In genomic region chr15:78715856-78716255, GRCm38 (mm10) we compare ENCODE assay signal across 24 mouse cellular contexts. TPM values are rescaled to one million over a fixed set of nuclear protein-coding genes. Genes with fewer than 3 reads are reported as not detected.
DNase-seq lines count a peak whose midpoint lies in the region; ATAC-seq and TF ChIP-seq lines count a peak whose summit lies in the region.
"Had no signal": no experiment of that assay in that cellular context is flagged by ENCODE, and none has a peak within 500 bp of the region (broad histone marks: within the 10 kb centered on the region; RNA-seq: fewer than 3 reads in every experiment).

No protein-coding gene starts in this region.

- H3K4me3 ChIP-seq in layer of hippocampus, adult 2 months, result peak overlapping the region; percentile 74
- peak overlapping the region; percentile 70 for H3K4me3 ChIP-seq in hindbrain, embryonic 16.5 days (ENCODE audit: low read length)
- 0 out of 2 replicates have a peak overlapping the region, but pooled peaks have one; percentile 78 for H3K4me3 ChIP-seq in midbrain, embryonic 15.5 days
- H3K4me3 ChIP-seq in lung, adult 2 months (replicated peaks; ENCODE audit: extremely low read depth, low read depth, low read length), result no peak overlapping the region
- H3K4me3 ChIP-seq: embryonic facial prominence, embryonic 12.5 days; erythroblast, embryonic 14.5 days; limb, embryonic 13.5 days; neural tube, embryonic 12.5 days; stomach, embryonic 15.5 days had no signal

- H3K27me3 ChIP-seq in hindbrain, embryonic 16.5 days (replicated peaks; ENCODE audit: control insufficient read depth, insufficient read depth, low read length), result no peaks in the 10 kb centered on the region; the same call in 1 of the 2 replicates
- H3K27me3 ChIP-seq in midbrain, embryonic 15.5 days (replicated peaks), result peaks cover 14% of the 10 kb centered on the region

- peak; percentile 39 for TF ChIP-seq CTCF in layer of hippocampus, adult 2 months (conservative IDR thresholded peaks at IDR 0.05)
- TF ChIP-seq CTCF in lung, adult 2 months (IDR thresholded peaks at IDR 0.05; ENCODE audit: insufficient read depth, low read length), result no peak

- DNase-seq in layer of hippocampus, adult 2 months (ENCODE audit: low spot score in 2 of 2), result no peak
- DNase-seq in layer of hippocampus, adult 9-10 months (ENCODE audit: low spot score), result no peak
- peak; percentile 64 for DNase-seq in thymus, postnatal 0 days (ENCODE audit: low spot score)
- DNase-seq in heart, postnatal 4 days, result no peak
- no peak for DNase-seq in lung, adult 2 months
- DNase-seq: adrenal gland, adult 2 months; cerebellum, adult 8-10 months; heart, postnatal 10 days; kidney, adult 9 months; kidney, postnatal 4 days; right cerebral cortex, postnatal 25 days had no signal

- no peak overlapping the region; the same call in 1 of the 2 replicates for H3K9ac ChIP-seq in hindbrain, embryonic 16.5 days (ENCODE audit: low read depth, low read length)
- H3K9ac ChIP-seq in midbrain, embryonic 15.5 days, result no peak overlapping the region
- H3K9ac ChIP-seq: embryonic facial prominence, embryonic 12.5 days; limb, embryonic 13.5 days; liver, embryonic 14.5 days; neural tube, embryonic 12.5 days; stomach, embryonic 15.5 days had no signal

- H3K4me1 ChIP-seq in hindbrain, embryonic 16.5 days (ENCODE audit: control insufficient read depth, insufficient read depth, low read depth, low read length), result peaks cover 59% of the 10 kb centered on the region
- peaks cover 75% of the 10 kb centered on the region for H3K4me1 ChIP-seq in midbrain, embryonic 15.5 days
- no peaks in the 10 kb centered on the region for H3K4me1 ChIP-seq in lung, adult 2 months (ENCODE audit: control insufficient read depth, insufficient read depth, low read length)

- H3K27ac ChIP-seq in layer of hippocampus, adult 2 months, result peak overlapping the region; percentile 93
- H3K27ac ChIP-seq in hindbrain, embryonic 16.5 days (ENCODE audit: low read depth, low read length), result no peak overlapping the region
- H3K27ac ChIP-seq in midbrain, embryonic 15.5 days, result no peak overlapping the region
- H3K27ac ChIP-seq: embryonic facial prominence, embryonic 12.5 days; limb, embryonic 13.5 days; liver, embryonic 14.5 days; neural tube, embryonic 12.5 days; stomach, embryonic 15.5 days had no signal

- H3K9me3 ChIP-seq in hindbrain, embryonic 16.5 days (ENCODE audit: control insufficient read depth, low read length), result no peaks in the 10 kb centered on the region
- no peaks in the 10 kb centered on the region for H3K9me3 ChIP-seq in midbrain, embryonic 15.5 days
- H3K9me3 ChIP-seq: embryonic facial prominence, embryonic 12.5 days; limb, embryonic 13.5 days; neural tube, embryonic 12.5 days; stomach, embryonic 15.5 days had no signal

- H3K4me2 ChIP-seq in hindbrain, embryonic 16.5 days (ENCODE audit: low read length), result peak overlapping the region; percentile 89
- peak overlapping the region; percentile 83 for H3K4me2 ChIP-seq in midbrain, embryonic 15.5 days
- H3K4me2 ChIP-seq: embryonic facial prominence, embryonic 12.5 days; heart, embryonic 11.5 days; limb, embryonic 13.5 days; stomach, embryonic 15.5 days had no signal

- no peak for TF ChIP-seq POLR2A in lung, adult 2 months (IDR thresholded peaks at IDR 0.05; ENCODE audit: borderline replicate concordance, extremely low read depth, low read depth, low read length)

- ATAC-seq in hindbrain, embryonic 16.5 days, result no peak
- ATAC-seq in midbrain, embryonic 15.5 days (replicated peaks), result no peak
- no peak for ATAC-seq in activated CD4-positive, CD25-positive, alpha-beta regulatory T cell, adult 4 months
- ATAC-seq: lung, postnatal 0 days had no signal

- 53% methylated on average over 5 of the region's 5 CpGs for WGBS in hindbrain, embryonic 16.5 days
- WGBS in midbrain, embryonic 15.5 days, result 56% methylated on average over 5 of the region's 5 CpGs
- WGBS in lung, adult 2 months, result 30% methylated on average over 5 of the region's 5 CpGs

- H3K36me3 ChIP-seq in hindbrain, embryonic 16.5 days (ENCODE audit: control insufficient read depth, insufficient read depth, low read length), result no peaks in the 10 kb centered on the region
- H3K36me3 ChIP-seq in midbrain, embryonic 15.5 days (replicated peaks), result no peaks in the 10 kb centered on the region
- H3K36me3 ChIP-seq: embryonic facial prominence, embryonic 12.5 days; limb, embryonic 13.5 days; neural tube, embryonic 12.5 days; stomach, embryonic 15.5 days had no signal

RNA-seq across cellular contexts. Expression of gene Elfn2, which starts 2.7 kb away (rescaled TPM):
- 100 to 1,000 TPM; 202 to 204 TPM for total RNA-seq in layer of hippocampus, adult 2 months (2021)
- 11.6 and 13.3 TPM in 2 replicates for polyA plus RNA-seq in hindbrain, embryonic 16.5 days (2015; fragmentation: Nextera tagmentation; extraction: Ambion mirVana)
- polyA plus RNA-seq in midbrain, embryonic 15.5 days (2015; fragmentation: Nextera tagmentation; extraction: Ambion mirVana), result 10.1 and 11.1 TPM in 2 replicates
- polyA plus RNA-seq in thymus, postnatal 0 days (2015; fragmentation: Nextera tagmentation; extraction: Ambion mirVana), result 0.91 and 1.3 TPM in 2 replicates
- 1 to 10 TPM in 1 of 2 experiments, under 1 TPM in 1; 0.95 to 1.3 TPM for total RNA-seq in heart, postnatal 4 days (2021)
- 0.02 and 0.09 TPM in 2 replicates for polyA plus RNA-seq in lung, adult 2 months (2012; rRNA removed)
- not detected for polyA plus RNA-seq in activated CD4-positive, CD25-positive, alpha-beta regulatory T cell, adult 4 months (2017; shearing (Covaris generic))
- total RNA-seq: granulocyte monocyte progenitor cell, adult 5-6 weeks; monocyte, adult 5-6 weeks had no signal
- polyA plus RNA-seq: heart, embryonic 11.5 days; liver, embryonic 14.5 days had no signal

RNA-seq across cellular contexts. Expression of gene Mfng, which starts 57.4 kb away (rescaled TPM):
- 1 to 10 TPM; 4.4 to 4.7 TPM for total RNA-seq in layer of hippocampus, adult 2 months (2021)
- 19.7 and 20.1 TPM in 2 replicates for polyA plus RNA-seq in hindbrain, embryonic 16.5 days (2015; fragmentation: Nextera tagmentation; extraction: Ambion mirVana)
- polyA plus RNA-seq in midbrain, embryonic 15.5 days (2015; fragmentation: Nextera tagmentation; extraction: Ambion mirVana), result 27.1 and 30.1 TPM in 2 replicates
- polyA plus RNA-seq in thymus, postnatal 0 days (2015; fragmentation: Nextera tagmentation; extraction: Ambion mirVana), result 55.2 TPM in 2 replicates
- 10 to 100 TPM; 17.6 to 18.1 TPM for total RNA-seq in heart, postnatal 4 days (2021)
- 78.0 and 98.3 TPM in 2 replicates for polyA plus RNA-seq in lung, adult 2 months (2012; rRNA removed)
- polyA plus RNA-seq in activated CD4-positive, CD25-positive, alpha-beta regulatory T cell, adult 4 months (2017; shearing (Covaris generic)), result 10 to 100 TPM; 47.5 to 55.4 TPM
